Mouse (Mus musculus) heart, embryonic 13.5 days (tissue): ENCODE measurements at regions not wholly inside any gene's neighbourhood (a gene's known extent, or its start where the extent isn't known, plus 50 kb on each side); places are given as distances from the start of the nearest gene placed in this dataset.

Experiments used
- ATAC-seq: fragments of 200-750 bp; cut with Nextera tagmentation; 2 replicates; pipeline ENCODE4 v1.8.0; 2017; ENCODE audit warnings: moderate TSS enrichment; ENCODE audit not compliant: insufficient number of reproducible peaks, low FRiP score, low TSS enrichment; ENCODE audit errors: extremely low read depth
- H3K27ac ChIP-seq: fragments of 300-500 bp; sonication (generic); replicated peaks from 2 replicates; pipeline ENCODE4 v1.5.1; 2015; ENCODE audit warnings: moderate library complexity, mild to moderate bottlenecking, inconsistent platforms
- H3K27me3 ChIP-seq: fragments of 300-500 bp; sonication (generic); replicated peaks from 2 replicates; pipeline ENCODE4 v1.6.1; 2015; ENCODE audit warnings: mild to moderate bottlenecking, inconsistent platforms
- H3K36me3 ChIP-seq: fragments of 300-500 bp; sonication (generic); 2 replicates; pipeline ENCODE4 v1.6.1; 2015; ENCODE audit warnings: mild to moderate bottlenecking, inconsistent platforms
- H3K4me1 ChIP-seq: fragments of 300-500 bp; sonication (generic); 2 replicates; pipeline ENCODE4 v1.6.1; 2015; ENCODE audit warnings: inconsistent platforms
- H3K4me2 ChIP-seq: fragments of 300-500 bp; sonication (generic); 2 replicates; pipeline ENCODE4 v1.6.1; 2015; ENCODE audit warnings: inconsistent platforms, mild to moderate bottlenecking, moderate library complexity
- H3K4me3 ChIP-seq: fragments of 300-500 bp; sonication (generic); 2 replicates; pipeline ENCODE4 v1.5.1; 2015; ENCODE audit warnings: moderate library complexity, mild to moderate bottlenecking, inconsistent platforms
- H3K9ac ChIP-seq: fragments of 300-500 bp; sonication (generic); 2 replicates; pipeline ENCODE4 v1.6.1; 2015; ENCODE audit warnings: inconsistent platforms, mild to moderate bottlenecking, moderate library complexity
- H3K9me3 ChIP-seq: fragments of 300-500 bp; sonication (generic); 2 replicates; pipeline ENCODE4 v1.6.1; 2016; ENCODE audit warnings: inconsistent platforms
- WGBS: fragments of 180-500 bp; shearing (Covaris S2); methylation state at CpG from one replicate; pipeline ENCODE4 v1.1.7; 2015; ENCODE audit warnings: mixed read lengths; 5-methylcytosine and 5-hydroxymethylcytosine counted together

DNA sequence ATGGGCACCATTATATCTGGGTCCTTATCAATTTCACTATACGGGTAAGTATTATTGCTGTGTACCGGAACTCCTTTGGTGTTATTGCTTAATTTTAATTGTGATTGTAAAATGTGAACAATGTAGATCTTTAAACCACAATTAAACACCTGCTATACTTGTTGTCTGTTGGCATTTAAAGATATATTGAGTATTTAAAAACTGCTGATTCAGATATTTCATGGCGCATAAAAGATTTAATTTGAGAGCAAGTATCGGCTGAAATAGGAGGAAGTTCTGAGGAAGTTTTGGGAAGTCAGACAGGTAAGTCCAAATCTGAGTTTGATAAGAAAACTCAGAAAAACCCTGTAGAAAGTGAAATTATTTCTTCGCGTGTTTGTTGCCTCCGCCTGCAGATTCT is 142.7 kb upstream of the Tbc1d5 start:
- 73% methylated on average over 7 of the region's 7 CpGs for WGBS
- no peaks in the 10 kb centered on the region for H3K4me1 ChIP-seq

DNA sequence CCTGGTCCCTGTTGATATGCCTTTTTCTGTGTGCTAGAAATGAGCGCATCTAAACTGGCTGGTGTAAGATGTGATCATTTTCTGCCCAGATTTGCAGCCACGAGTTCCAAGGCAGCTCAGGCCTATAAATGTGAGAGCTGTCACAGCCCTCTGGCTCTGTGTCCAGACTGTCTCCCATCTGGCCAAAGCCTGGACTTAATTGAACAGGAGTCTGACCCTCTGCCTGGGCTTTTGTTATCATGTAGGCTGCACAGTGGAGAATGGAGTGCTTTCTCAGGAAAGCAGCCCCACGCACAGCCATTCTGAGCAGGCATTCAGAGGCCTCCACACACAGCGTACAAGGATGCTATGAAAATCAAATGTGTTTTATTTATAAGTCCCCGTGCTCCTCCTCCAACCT is 141.9 kb upstream of the Tbc1d5 start:
- Histone ChIP-seq H3K4me2 (no peak overlapping the region), H3K36me3 (no peaks in the 10 kb centered on the region), H3K4me1 (no peaks in the 10 kb centered on the region), H3K27me3 (no peaks in the 10 kb centered on the region), H3K4me3 (no peak overlapping the region), H3K9me3 (no peaks in the 10 kb centered on the region), H3K27ac (no peak overlapping the region), H3K9ac (no peak overlapping the region)
- WGBS = 78% methylated on average over 5 of the region's 5 CpGs
- no peak for ATAC-seq

More for the DNA sequence above, 142.7 kb upstream of the Tbc1d5 start:
- Histone ChIP-seq H3K27me3 (no peaks in the 10 kb centered on the region), H3K36me3 (no peaks in the 10 kb centered on the region), H3K4me3 (no peak overlapping the region), H3K9ac (no peak overlapping the region), H3K27ac (no peak overlapping the region), H3K9me3 (no peaks in the 10 kb centered on the region), H3K4me2 (no peak overlapping the region)
- no peak for ATAC-seq

DNA sequence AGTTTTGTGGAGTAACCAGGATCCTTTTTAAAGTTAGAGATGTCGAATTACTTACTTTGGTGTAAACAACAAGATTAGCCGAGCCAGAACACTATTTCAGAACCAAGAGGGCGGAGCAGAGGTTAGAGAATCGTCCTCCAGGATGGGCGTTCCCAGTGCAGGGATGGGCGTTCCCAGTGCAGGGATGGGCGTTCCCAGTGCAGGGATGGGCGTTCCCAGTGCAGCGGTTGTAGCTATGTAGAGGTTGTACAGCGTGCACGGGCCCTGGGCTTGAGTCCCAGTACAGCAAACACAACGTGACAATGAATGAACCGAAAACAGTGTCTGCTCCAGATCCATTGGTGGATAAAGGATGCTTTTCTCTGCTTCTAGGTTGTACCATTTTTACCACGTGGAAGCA is 125.8 kb upstream of the Tbc1d5 start:
- no peak for ATAC-seq

DNA sequence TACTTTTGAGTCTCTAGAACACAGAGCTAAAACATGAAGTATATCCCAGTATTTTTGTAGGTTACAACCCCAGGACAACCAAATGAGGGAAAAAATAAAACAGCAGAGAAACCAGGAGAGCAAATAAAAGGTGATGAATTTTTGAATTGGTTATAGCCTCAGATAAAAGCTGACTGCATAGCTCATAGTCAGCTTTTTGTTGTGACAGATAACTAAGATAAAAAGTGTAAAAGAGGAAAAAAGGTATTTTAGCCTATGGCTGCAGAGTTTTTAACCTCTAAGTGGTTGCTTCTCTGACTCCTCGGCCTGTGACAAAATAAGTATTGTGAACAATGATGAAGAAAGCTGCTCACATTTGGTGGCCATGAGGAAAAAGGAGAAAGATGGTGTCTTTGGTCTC is 111.6 kb upstream of the Tbc1d5 start:
- no peak for ATAC-seq

More for the DNA sequence above, 125.8 kb upstream of the Tbc1d5 start:
- Histone ChIP-seq H3K4me2 (peak overlapping the region; percentile 47), H3K4me1 (no peaks in the 10 kb centered on the region), H3K9ac (no peak overlapping the region), H3K27ac (no peak overlapping the region), H3K4me3 (0 out of 2 replicates have a peak overlapping the region, but pooled peaks have one; percentile 2), H3K9me3 (no peaks in the 10 kb centered on the region), H3K27me3 (no peaks in the 10 kb centered on the region), H3K36me3 (no peaks in the 10 kb centered on the region)
- WGBS = 45% methylated on average over 14 of the region's 14 CpGs

DNA sequence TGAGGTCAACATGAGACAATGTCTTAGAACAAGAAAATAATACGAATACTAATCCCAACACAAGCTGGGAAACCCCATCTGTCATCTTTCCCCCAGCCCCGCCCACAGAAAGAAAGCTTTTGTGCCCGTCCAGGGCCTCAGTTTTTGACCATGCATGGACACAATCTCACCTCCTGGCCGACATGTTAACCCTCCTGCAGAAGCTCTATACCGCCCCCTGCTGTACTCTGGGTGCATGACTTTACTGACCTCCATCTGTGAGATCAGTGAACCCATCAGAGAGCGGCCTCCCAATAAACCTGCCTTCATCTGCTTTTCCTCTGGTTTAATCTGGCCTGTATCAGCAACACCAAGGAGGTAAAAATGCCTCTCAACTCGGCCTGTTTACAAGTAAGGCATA is 109.6 kb upstream of the Tbc1d5 start:
- Histone ChIP-seq H3K9ac (no peak overlapping the region), H3K4me1 (no peaks in the 10 kb centered on the region), H3K27ac (no peak overlapping the region), H3K9me3 (no peaks in the 10 kb centered on the region), H3K4me2 (no peak overlapping the region), H3K4me3 (no peak overlapping the region), H3K27me3 (no peaks in the 10 kb centered on the region), H3K36me3 (no peaks in the 10 kb centered on the region)
- ATAC-seq = no peak
- 69% methylated on average over 7 of the region's 7 CpGs for WGBS

More for the DNA sequence above, 111.6 kb upstream of the Tbc1d5 start:
- Histone ChIP-seq H3K36me3 (no peaks in the 10 kb centered on the region), H3K27ac (no peak overlapping the region), H3K9me3 (no peaks in the 10 kb centered on the region), H3K9ac (no peak overlapping the region), H3K4me1 (no peaks in the 10 kb centered on the region), H3K4me3 (no peak overlapping the region), H3K27me3 (no peaks in the 10 kb centered on the region), H3K4me2 (no peak overlapping the region)
- WGBS = 80% methylated on average over 1 of the region's 1 CpGs

DNA sequence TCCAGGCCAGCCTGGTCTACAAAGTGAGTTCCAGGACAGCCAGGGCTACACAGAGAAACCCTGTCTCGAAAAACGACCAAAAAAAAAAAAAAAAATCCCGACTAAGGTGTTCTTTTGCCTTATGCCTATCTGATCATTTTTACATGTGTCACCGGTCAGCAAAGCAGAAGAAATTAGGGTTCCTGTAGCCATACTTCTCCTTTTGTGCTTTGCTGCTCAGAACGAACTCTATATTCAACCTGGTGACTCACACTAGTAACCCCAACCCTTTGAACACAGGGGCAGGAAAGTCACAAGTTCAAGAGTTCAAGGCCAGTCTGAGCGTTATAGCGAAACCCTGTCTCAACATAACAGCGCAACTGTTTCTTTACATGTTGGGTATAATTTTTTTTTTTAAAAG is 108.7 kb upstream of the Tbc1d5 start:
- no peak for ATAC-seq
- WGBS = 75% methylated on average over 8 of the region's 8 CpGs
- H3K4me1 ChIP-seq = no peaks in the 10 kb centered on the region
- H3K4me2 ChIP-seq = no peak overlapping the region
- H3K4me3 ChIP-seq = no peak overlapping the region
- H3K9me3 ChIP-seq = no peaks in the 10 kb centered on the region
- no peak overlapping the region for H3K27ac ChIP-seq
- H3K9ac ChIP-seq = no peak overlapping the region
- H3K36me3 ChIP-seq = no peaks in the 10 kb centered on the region
- H3K27me3 ChIP-seq = no peaks in the 10 kb centered on the region

DNA sequence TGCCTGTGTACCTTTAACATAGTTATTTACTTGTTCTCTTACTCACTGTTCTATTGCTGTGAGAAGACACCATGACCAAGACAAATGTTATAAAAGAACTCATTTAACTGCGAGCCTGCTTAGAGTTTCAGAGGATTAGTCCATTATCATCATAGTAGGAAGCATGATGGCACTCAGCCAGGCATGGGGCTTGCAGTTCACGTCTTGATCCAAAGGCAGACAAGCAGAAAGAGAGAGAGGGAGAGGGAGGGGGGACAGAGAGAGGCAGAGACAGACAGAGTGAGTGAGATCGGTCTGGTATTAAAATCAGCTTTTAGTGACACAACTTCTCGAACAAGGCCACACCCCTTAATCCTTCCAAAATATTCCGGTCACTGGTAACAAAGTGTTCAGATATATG is 106.2 kb upstream of the Tbc1d5 start:
- no peak overlapping the region for H3K9ac ChIP-seq
- no peak overlapping the region for H3K27ac ChIP-seq
- WGBS = 72% methylated on average over 5 of the region's 5 CpGs
- H3K4me1 ChIP-seq = no peaks in the 10 kb centered on the region
- no peaks in the 10 kb centered on the region for H3K27me3 ChIP-seq
- no peaks in the 10 kb centered on the region for H3K36me3 ChIP-seq
- H3K4me3 ChIP-seq = no peak overlapping the region
- no peaks in the 10 kb centered on the region for H3K9me3 ChIP-seq
- no peak for ATAC-seq
- H3K4me2 ChIP-seq = no peak overlapping the region

DNA sequence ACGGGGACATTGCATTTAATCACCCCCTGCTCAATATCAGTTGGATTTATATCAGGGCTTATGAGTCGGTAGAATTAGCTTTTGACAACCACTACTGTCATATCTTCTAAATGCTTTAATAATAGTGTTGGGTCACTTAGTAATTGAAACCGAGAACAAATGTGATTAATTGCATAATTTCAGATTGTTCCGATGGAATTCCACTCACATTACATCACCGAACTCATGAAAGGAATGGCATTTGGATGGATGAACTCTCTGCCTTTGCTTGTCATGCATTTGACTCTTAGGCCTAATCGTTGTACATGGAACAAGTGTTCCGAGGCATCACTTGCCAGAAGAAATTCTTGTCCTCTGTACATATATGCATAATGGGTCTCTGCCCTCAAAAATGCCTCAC is 99.6 kb upstream of the Tbc1d5 start:
- Histone ChIP-seq H3K27me3 (no peaks in the 10 kb centered on the region), H3K4me3 (no peak overlapping the region), H3K9me3 (no peaks in the 10 kb centered on the region), H3K9ac (no peak overlapping the region), H3K27ac (no peak overlapping the region), H3K4me1 (peaks cover 17% of the 10 kb centered on the region; the same call in 1 of the 2 replicates), H3K4me2 (no peak overlapping the region), H3K36me3 (no peaks in the 10 kb centered on the region)
- WGBS = 48% methylated on average over 7 of the region's 7 CpGs
- no peak for ATAC-seq

DNA sequence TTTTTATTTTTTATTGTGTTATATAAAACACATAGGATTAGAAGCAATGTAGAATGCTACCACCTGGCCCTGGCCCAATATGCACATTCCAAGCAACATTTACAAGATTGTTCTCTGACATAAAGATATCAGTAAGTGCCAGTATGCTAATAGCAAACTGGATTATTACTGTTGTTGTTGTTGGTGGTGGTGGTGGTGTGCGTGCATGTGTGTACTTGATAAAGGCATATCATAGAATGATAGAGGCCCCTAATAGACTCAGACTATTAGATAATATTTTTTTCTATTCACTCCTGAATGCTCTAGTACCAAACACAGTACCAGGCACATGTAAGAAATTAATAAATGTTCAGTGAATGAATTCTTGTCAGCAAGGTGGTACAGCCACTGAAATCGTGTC is 98.9 kb upstream of the Tbc1d5 start:
- Histone ChIP-seq H3K4me1 (peaks cover 17% of the 10 kb centered on the region; the same call in 1 of the 2 replicates), H3K36me3 (no peaks in the 10 kb centered on the region), H3K27me3 (no peaks in the 10 kb centered on the region), H3K4me2 (no peak overlapping the region), H3K27ac (no peak overlapping the region), H3K9me3 (no peaks in the 10 kb centered on the region), H3K4me3 (no peak overlapping the region), H3K9ac (no peak overlapping the region)
- 57% methylated on average over 2 of the region's 2 CpGs for WGBS
- ATAC-seq = no peak

DNA sequence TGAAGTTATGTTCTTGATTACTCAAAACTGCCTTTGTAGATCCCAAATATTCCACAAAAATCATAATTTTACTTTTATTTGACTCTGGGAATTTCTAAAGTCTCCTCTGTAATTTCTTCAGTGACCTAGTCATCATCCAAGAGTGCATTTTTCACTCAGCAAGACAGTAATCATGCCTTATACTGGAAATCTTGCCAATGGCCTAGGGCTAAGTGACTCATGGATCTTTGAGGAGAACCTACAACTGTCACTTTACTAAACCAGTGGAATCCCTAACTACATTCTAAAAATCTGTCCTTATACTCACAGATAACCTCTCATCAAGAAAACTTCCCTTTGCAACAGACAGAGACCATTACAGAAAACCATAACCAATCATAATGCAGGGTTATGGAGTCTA is 98.0 kb upstream of the Tbc1d5 start:
- Histone ChIP-seq H3K27ac (no peak overlapping the region), H3K27me3 (no peaks in the 10 kb centered on the region), H3K4me3 (no peak overlapping the region), H3K36me3 (no peaks in the 10 kb centered on the region), H3K9me3 (no peaks in the 10 kb centered on the region), H3K4me1 (peaks cover 17% of the 10 kb centered on the region; the same call in 1 of the 2 replicates), H3K9ac (no peak overlapping the region), H3K4me2 (no peak overlapping the region)
- no peak for ATAC-seq

DNA sequence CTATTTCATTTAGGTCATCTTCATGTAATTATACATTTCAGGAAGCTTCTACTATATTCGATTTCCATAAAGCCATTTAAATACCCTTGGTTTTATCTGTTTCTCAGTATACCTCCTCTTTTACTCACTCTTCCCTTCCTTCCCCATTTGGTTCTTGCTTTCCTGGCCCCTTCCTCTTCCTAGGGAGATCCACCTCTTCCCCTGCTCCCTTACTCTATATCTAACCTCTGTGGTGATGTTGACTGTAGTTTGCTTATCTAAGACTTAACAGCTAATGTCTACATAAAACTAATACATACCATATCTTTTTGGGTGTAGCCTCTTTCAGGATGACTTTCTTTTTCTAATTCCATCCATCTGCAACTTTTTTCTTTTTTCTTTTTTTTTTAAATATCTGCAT is 92.9 kb upstream of the Tbc1d5 start:
- Histone ChIP-seq H3K27me3 (no peaks in the 10 kb centered on the region), H3K4me2 (no peak overlapping the region), H3K27ac (no peak overlapping the region), H3K4me3 (no peak overlapping the region), H3K9me3 (no peaks in the 10 kb centered on the region), H3K9ac (no peak overlapping the region), H3K4me1 (no peaks in the 10 kb centered on the region), H3K36me3 (no peaks in the 10 kb centered on the region)
- ATAC-seq = no peak
- WGBS = 75% methylated on average over 1 of the region's 1 CpGs

DNA sequence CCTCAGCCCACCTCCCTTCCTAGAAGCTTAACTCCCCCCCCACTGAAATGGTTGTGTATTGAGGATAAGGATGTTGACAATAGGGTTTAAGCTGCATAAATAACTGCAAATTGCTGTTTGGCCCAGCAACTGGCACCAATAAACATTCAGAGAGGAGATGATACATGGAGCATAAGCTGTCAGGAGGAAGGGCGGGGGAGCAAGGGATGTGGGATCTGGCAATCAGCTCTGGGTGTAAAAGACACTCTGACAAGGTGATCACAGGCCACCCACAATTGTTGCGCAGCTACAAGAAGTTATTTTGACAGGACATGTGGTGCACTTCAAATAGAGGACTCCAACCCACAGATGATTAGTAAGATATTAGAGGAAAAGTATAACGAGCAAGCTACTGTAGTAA is 83.8 kb upstream of the Tbc1d5 start:
- H3K27ac ChIP-seq = no peak overlapping the region
- H3K9ac ChIP-seq = no peak overlapping the region
- 61% methylated on average over 3 of the region's 3 CpGs for WGBS
- no peaks in the 10 kb centered on the region for H3K36me3 ChIP-seq
- H3K4me2 ChIP-seq = no peak overlapping the region
- no peak overlapping the region for H3K4me3 ChIP-seq
- H3K27me3 ChIP-seq = no peaks in the 10 kb centered on the region
- no peak for ATAC-seq
- H3K9me3 ChIP-seq = no peaks in the 10 kb centered on the region
- H3K4me1 ChIP-seq = no peaks in the 10 kb centered on the region

DNA sequence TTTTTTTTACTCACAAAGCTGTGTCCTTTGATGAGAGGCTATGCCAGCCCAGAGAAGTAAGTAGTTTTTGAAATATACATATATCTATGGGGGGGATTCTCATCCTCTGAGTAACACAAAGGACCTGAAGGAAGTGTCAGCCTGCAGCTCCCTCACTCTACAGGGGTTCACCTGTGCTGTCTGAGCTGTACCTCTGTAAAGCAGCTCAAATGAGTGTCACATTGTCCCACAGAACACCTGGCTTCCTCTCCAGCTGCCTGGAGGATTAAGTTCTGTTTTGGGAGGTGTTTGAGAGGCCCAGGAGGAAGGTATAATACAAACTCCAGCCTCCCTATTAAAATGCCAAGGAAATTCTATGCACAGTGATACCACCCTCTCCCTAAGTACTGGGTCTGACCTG is 83.3 kb upstream of the Tbc1d5 start:
- Histone ChIP-seq H3K4me1 (no peaks in the 10 kb centered on the region), H3K4me2 (no peak overlapping the region), H3K9me3 (no peaks in the 10 kb centered on the region), H3K27me3 (no peaks in the 10 kb centered on the region), H3K4me3 (no peak overlapping the region), H3K9ac (no peak overlapping the region), H3K27ac (no peak overlapping the region), H3K36me3 (no peaks in the 10 kb centered on the region)
- ATAC-seq = no peak
